Mouse (Mus musculus): ENCODE data around the gene Slc26a10.
"Not testable (repeated sequence)": the region's sequence is repeated elsewhere in the genome, so short reads cannot be mapped to it uniquely, and the experiment has no call there.

Gene Slc26a10

DNA sequence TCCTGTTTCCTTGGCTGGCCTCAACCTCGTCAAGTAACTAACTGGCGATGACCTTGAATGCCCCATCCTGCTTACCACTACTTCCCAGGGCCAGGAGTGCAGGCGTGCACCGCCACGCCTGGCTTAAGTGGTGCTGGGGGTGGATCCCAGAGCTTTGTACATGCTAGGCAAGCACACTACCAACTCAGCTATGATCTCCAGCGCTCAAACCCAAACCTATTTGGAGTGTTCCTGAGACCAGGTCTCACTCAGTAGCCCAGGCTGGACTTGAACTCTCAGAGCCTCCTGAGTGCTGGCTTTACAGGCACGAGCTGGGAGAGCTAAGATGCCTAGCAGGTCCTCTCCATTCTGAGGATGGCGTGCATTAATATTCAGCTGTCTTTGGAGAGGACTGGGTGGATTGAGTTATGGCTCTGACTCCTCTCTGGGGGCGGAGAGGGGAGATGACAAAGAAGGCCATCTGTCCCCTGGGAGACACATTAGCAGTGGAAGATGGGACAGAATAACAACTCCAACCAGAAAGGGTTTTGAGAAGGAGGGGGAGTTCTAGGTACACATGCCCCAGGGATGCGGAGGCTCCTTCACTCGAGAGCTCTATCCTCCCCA is 17.2 kb upstream of the Slc26a10 start:
- no peak for DNase-seq

DNA sequence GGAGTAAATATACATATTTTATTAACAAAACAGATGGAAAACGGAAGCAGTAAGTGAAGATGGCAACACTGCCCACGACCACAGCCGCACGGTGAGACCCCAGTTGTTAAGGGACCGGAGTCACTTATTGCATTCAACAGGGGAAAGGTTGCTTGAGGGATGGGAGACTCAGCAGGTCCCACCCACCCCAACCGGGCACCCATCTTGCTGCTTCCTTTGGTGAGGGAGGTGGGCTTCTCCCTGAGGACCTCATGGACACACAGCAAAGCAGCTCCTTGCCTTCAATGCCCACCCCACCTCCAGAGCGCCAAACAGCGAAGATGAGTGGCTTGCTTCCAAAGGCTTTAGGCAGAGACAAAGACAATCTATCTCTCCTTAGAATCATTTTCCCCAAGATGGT is 16.7 kb upstream of the Slc26a10 start:
- no peak for DNase-seq

- DNase-seq, result peak; percentile 64
Observed at GRCm38 (mm10) chr10:127196392-127196791, 15.9 kb upstream of the Slc26a10 start.

DNA sequence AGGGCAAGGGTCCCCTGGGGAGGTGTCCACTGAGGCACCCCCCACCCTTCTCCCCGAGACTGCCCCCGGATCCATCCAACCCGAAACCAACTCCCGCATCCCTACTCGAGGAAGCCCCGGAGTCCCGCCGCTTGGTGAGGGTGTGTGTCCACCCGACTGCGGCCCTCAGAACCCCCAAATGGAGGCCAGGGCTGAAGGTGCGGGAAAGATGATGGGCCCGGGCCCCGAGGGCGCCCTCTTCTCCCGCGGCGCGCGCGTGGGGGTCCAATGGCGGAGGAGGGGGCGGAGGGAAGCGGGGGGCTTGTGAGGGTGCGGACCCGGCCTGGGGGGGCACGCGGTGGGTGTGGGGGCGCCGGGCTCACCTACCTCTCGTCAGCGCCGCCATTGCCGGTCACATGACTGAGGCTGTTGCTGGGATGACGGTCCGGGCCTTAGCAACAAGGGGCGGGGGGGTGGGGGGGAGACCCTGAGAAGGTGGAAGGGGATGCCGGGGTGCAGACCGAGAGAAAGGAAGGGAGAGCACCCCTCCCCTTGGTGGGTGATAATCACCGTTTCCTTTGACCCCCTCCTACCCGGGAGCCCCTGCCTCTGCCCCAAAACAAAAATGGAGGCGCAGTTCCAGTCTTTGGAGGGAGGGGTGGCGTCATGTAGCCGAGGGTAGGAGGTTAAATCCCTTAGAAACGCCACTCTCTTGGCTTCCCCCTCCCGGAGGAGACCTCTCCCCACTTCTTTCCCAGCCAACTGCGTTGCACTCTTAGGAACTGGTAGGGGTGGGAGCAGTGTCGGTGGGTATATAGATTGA is 15.1 kb upstream of the Slc26a10 start, which contains the start of gene Dtx3:
Gene Dtx3, minus strand, starts transcription at position 401 of the 802 bp plus-strand sequence.
- DNase-seq, result peak; percentile 62

DNA sequence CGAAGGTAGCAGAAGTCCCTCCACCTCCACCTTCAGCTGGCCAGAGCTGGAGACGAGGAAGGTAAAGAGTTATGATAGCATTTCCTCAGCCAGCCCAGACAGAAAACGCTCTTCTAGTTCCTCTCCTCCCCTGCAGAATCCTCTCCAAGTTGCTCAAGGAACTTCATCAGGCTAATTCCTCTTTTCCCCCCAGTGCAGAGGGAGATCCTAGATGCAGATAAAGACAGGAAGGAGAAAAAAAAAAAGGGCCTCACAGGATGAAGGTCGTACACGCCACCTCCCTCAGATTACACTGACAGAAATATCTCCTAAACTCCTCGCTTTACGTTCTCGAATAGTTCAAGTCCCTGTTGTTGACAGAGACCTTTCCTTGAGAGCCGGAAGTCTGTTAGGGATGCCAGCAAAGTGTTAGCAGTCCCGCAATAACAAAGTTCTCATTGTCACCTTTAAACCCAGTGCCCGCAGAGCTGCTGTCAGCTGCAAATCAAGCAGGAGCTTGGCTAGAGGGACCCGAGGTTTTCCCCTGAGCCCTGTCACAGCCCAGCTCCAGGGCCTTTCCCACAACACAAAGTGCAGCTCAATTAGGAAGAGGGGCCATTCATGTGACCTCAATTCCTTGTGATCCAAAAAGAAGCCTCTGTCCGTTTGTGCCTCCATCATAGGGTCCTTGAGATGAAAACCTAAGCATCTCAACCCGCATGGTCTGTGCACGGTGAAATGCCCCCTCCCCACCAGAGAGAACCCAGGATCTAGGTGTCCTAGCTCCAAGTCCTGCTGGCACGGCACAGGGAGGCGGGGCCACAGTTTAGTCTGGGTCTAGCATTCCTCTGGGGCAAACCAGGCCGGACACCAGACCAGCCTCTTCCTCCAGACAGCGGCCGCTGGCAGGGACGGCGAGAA is 14.2 kb upstream of the Slc26a10 start:
- DNase-seq, result peak; percentile 87

DNA sequence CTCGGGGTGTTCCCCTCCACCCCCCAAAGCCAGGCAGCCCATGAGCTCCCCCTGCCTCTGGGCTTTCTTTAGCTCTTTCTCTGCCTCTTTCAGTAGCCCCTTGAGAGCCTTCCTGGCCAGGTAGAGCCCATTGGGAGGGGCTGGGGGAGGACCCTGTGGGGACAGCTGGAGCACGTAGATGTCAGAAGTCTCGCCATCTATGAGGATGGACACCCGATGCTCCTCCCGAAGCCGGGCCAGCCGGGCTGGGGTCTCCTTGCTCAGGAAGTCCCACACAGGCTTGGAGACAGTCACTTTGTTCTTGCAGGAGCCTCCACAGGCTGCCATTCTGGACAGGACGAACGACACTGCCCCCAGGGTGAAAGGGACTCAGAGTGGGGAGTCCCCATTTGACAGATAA is 12.6 kb upstream of the Slc26a10 start:
- DNase-seq, result no peak

DNA sequence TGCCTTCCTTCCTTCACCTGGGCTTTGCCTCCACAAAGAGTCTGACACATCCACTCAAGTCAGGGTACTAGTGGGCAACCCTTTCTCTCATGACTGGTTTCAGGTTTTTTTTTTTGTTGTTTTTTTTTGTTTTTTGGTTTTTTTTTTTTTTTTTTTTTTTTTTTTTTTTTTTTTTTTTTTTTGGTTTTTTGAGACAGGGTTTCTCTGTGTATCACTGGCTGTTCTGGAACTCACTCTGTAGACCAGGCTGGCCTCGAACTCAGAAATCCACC is 11.5 kb upstream of the Slc26a10 start:
- not testable (repeated sequence) for DNase-seq

DNA sequence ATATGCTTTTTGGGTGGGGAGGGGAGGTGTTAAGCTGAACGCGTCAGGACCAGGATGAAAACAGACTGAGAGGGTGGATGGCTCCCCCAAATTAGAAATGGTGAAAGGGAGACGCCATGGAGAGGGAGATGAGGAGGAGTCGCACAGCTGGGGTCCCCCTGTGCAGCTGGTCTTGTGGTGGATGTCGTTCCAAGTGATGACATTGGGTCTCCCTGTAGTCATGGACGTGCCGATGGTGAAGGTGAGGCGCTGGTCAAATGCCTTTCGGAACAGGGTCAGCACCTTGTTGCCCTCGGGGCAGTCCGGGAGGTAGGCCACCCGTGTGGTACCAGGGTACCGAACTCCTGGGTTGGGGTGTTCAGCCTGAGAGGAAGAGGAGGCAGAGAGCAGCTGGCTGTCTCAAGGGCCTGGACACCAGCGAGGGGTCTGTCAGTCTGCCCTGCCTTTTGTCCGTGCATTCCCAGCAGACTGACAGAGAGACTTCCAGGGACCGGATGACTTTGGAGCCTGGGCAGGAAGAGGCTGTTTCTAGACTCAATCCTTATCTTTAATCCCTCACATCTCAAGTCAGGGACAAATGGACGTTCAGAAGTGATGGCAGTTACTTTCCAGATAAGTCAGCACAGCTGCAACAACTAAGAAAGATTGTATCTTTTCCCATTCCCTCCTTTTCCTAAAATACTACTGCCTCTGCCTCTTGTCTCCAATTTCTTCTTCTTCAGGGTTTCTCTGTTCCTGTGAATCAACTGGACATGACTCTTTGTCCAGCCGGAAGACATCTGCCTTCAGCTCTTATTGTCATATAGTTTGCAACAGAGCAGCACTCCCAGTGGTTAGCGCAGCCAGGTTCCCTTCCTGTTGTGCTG is 11.0 kb upstream of the Slc26a10 start:
- no peak for DNase-seq

- DNase-seq, result no peak
Observed at GRCm38 (mm10) chr10:127190398-127191190, 10.1 kb upstream of the Slc26a10 start.

DNA sequence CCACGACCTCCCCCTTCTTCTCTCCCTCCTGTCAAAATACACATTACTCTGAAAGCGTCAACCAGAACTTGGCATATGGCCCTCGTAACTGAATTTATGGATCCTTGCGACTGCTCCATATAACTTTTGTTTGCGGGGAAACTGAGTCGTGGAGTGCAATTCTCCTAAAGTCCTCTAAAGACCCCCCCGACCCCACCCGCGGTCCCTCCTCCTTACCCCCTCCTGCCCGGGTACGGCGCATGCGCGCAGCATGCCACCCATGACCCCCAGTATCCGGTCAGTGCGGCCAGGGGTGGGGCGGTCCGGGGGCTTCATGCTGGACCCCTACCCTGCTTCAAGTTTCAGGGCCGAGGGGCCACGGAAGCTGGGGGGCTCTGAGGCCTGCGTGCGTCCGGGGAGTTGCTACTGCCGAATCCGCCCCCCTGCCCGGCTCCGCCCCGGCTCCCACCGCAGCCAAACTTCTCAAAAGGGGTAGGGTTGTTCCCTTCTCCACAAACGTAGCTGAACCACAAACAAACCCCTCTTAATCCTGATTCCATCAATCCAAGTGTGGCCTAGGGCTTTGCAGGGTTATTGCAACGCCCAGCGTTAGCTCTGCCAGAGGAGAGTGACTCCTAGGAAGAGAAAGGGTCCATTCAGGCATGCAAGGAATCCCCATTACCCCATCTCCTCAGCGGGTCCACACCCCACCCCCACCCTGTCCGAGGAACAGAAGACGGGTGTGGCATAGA is 9.4 kb upstream of the Slc26a10 start, which contains the start of gene Arhgef25:
Gene Arhgef25, minus strand, starts transcription at position 433 of the 731 bp plus-strand sequence.
- DNase-seq, result peak; percentile 35

- DNase-seq, result peak; percentile 38
Observed at GRCm38 (mm10) chr10:127189116-127189650, 8.7 kb upstream of the Slc26a10 start.

DNA sequence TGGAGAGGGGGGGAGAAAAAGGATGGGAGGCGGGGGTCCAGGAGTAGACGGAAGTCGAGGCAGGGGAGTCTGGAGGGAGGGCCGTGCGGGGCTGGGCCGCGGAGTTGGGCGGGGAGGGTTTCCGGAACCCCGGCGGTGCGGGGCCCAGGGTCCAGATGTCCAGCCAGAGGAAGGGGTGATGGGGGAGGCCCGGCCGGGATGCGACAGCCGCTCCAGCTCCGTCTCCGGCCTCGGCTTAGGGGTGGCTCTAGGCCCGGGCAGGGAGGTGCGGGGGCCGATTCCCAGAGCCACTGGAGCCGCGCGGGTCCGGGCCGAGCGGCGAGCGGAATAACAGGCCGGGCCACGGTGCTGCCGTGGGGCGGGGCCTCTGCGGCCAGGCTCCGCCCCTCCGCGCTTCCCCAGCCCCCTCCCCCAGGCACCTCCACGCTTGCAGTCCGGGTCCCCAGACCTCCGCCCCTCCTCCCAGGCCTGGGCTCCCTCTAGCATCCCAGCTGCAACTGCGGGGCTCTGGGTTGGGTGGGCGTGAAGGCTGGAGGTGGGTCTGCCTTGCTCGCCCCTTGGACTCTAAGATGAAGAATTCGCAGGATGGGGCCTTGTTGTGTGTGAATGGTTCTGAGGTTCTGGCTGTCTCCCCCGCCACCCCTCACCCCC is 8.1 kb upstream of the Slc26a10 start:
- peak; percentile 56 for DNase-seq

- no peak for DNase-seq
Observed at GRCm38 (mm10) chr10:127188079-127188453, 7.6 kb upstream of the Slc26a10 start.

DNA sequence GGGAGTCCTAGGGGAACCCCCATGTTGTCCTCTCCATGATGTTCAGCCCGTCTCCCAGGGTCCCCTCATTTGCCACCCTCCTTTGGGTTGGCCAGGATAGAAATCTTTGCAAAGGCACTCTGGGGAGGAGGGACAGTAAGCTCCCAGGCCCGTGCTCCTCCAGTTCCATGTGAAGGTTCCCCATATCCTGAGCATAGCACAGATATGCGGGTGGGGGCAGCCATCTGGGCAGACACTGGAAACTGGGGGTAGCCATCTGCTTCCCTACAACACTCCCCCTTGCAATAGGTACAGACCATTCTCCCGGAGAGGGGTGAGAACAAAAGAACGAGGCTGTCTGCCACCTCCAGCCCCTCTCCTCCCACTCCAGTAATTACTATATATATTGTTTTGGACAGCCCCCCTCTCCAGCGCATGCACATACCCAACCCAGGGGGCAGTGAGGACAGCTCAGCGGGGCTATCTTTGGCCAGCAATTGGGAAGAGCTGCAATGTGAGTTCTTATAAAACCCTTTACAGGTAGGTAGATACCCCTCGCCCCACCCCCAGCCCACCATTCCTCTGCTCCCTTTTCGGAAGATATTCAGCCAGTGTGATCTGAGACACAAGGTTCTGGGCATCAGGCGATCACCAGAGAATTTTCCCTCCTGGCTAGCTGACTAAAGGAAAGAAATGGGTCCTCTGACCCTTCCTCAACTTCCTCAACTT is 7.1 kb upstream of the Slc26a10 start:
- DNase-seq, result no peak

GRCm38 (mm10) chr10:127186451-127186850 is 6.0 kb upstream of the Slc26a10 start:
- DNase-seq, result no peak

DNA sequence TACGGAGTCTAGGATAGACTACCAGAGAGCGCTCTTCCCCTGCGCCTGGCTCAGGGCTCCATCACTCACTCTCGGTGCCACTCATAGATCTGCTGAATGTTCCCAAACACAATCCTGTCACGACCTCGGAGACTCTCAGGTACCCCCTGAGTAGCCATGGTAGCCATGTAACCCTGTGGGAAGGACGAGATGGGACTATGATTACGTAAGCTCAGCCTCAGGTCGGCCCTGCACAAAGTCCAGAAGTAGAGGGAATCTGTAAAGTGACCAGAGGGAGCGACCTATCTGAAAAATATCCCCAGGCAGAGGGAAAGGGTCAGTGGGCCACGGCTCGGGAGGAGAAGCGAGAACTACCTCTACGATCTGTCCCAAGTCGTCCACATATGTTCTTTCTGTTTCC is 5.1 kb upstream of the Slc26a10 start:
- no peak for DNase-seq

DNA sequence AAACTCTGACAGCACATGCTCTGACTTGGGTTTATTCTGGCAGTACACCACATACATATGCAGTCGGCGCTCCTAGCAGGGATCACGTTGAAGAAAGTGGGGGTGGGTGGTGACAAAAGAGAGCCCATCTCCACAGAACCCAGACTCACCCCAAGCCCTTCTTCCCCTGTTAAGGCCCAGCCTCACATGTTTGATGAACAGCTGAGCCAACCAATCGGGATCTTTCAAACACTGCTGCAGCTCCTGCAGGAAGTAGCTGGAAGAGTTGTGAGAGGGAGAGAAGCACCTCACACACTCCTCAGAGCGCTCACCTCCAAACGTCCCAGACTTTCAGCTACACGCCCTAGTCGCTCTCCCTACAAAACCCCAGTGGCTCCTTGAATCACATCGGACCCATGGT is 4.7 kb upstream of the Slc26a10 start:
- DNase-seq, result no peak

GRCm38 (mm10) chr10:127183759-127184158 is 3.3 kb upstream of the Slc26a10 start:
- no peak for DNase-seq

GRCm38 (mm10) chr10:127182624-127183023 is 2.2 kb upstream of the Slc26a10 start:
- no peak for DNase-seq

GRCm38 (mm10) chr10:127181566-127181965 is 1.1 kb upstream of the Slc26a10 start:
- DNase-seq, result no peak

Measured in kidney, adult 18-20 months (tissue).